Mouse (Mus musculus): ENCODE measurements around the gene Wwp2.

- no peak for TF ChIP-seq CTCF (IDR thresholded peaks at IDR 0.05; ENCODE audit: insufficient read depth, low read depth, low read length)
- TF ChIP-seq POLR2A (IDR thresholded peaks at IDR 0.05; ENCODE audit: insufficient read depth, low read depth, low read length): no peak
These were observed 134.9 kb downstream of the Wwp2 start for GRCm38 (mm10) chr8:107571046-107571445.
